ENCODE assay signal across 10 mouse cellular contexts in genomic region chr10:91436091-91436569, GRCm38 (mm10).
DNase-seq lines count a peak whose midpoint lies in the region; ATAC-seq and TF ChIP-seq lines count a peak whose summit lies in the region.
"Had no signal": no experiment of that assay in that cellular context is flagged by ENCODE, and none has a peak within 500 bp of the region (broad histone marks: within the 10 kb centered on the region; RNA-seq: fewer than 3 reads in every experiment).

No protein-coding gene starts in this region.

- H3K27me3 ChIP-seq in hindbrain, embryonic 13.5 days = no peaks in the 10 kb centered on the region
- H3K27me3 ChIP-seq in hindbrain, embryonic 12.5 days = no peaks in the 10 kb centered on the region
- H3K27me3 ChIP-seq in midbrain, postnatal 0 days (ENCODE audit: insufficient read depth, low read length) = no peaks in the 10 kb centered on the region
- H3K27me3 ChIP-seq in midbrain, embryonic 10.5 days (ENCODE audit: low read depth, poor library complexity, severe bottlenecking) = no peaks in the 10 kb centered on the region
- no peaks in the 10 kb centered on the region for H3K27me3 ChIP-seq in limb, embryonic 11.5 days (ENCODE audit: control insufficient read depth, insufficient read depth, low read length)

- ATAC-seq in hindbrain, embryonic 13.5 days (ENCODE audit: low FRiP score) = no peak
- no peak; the same call in 1 of the 2 replicates for ATAC-seq in hindbrain, embryonic 12.5 days (ENCODE audit: low FRiP score)
- ATAC-seq in midbrain, postnatal 0 days (ENCODE audit: low FRiP score) = no peak
- peak; percentile 83 for ATAC-seq in limb, embryonic 11.5 days (ENCODE audit: insufficient number of reproducible peaks, low FRiP score, low TSS enrichment, low read depth)

- no peak overlapping the region for H3K9ac ChIP-seq in hindbrain, embryonic 13.5 days
- no peak overlapping the region for H3K9ac ChIP-seq in hindbrain, embryonic 12.5 days
- H3K9ac ChIP-seq in midbrain, postnatal 0 days (replicated peaks; ENCODE audit: low read length, poor library complexity, severe bottlenecking) = no peak overlapping the region
- no peak overlapping the region for H3K9ac ChIP-seq in limb, embryonic 11.5 days (ENCODE audit: low read length)

- peak overlapping the region; percentile 32 for H3K27ac ChIP-seq in hindbrain, embryonic 13.5 days
- no peak overlapping the region for H3K27ac ChIP-seq in hindbrain, embryonic 12.5 days
- H3K27ac ChIP-seq in midbrain, postnatal 0 days (ENCODE audit: low read depth, low read length) = no peak overlapping the region
- H3K27ac ChIP-seq in midbrain, embryonic 10.5 days (replicated peaks) = no peak overlapping the region
- H3K27ac ChIP-seq in limb, embryonic 11.5 days (replicated peaks; ENCODE audit: low read depth, low read length) = no peak overlapping the region

- WGBS in hindbrain, embryonic 13.5 days = 35% methylated on average over 9 of the region's 9 CpGs
- WGBS in hindbrain, embryonic 12.5 days = 48% methylated on average over 9 of the region's 9 CpGs
- WGBS in midbrain, postnatal 0 days = 35% methylated on average over 9 of the region's 9 CpGs
- 66% methylated on average over 9 of the region's 9 CpGs for WGBS in midbrain, embryonic 10.5 days
- WGBS in limb, embryonic 11.5 days = 9% methylated on average over 9 of the region's 9 CpGs

- peaks cover 25% of the 10 kb centered on the region for H3K4me1 ChIP-seq in hindbrain, embryonic 13.5 days (replicated peaks)
- 0 out of 2 replicates have a peak, but pooled peaks cover 13% of the 10 kb centered on the region for H3K4me1 ChIP-seq in hindbrain, embryonic 12.5 days
- peaks cover 8% of the 10 kb centered on the region; the same call in 1 of the 2 replicates for H3K4me1 ChIP-seq in midbrain, postnatal 0 days (ENCODE audit: insufficient read depth, low read length)
- peaks cover 23% of the 10 kb centered on the region for H3K4me1 ChIP-seq in midbrain, embryonic 10.5 days
- H3K4me1 ChIP-seq in limb, embryonic 11.5 days (ENCODE audit: control insufficient read depth, insufficient read depth, low read length) = peaks cover 5% of the 10 kb centered on the region; the same call in 1 of the 2 replicates

- no peaks in the 10 kb centered on the region for H3K36me3 ChIP-seq in hindbrain, embryonic 13.5 days
- no peaks in the 10 kb centered on the region for H3K36me3 ChIP-seq in hindbrain, embryonic 12.5 days
- no peaks in the 10 kb centered on the region for H3K36me3 ChIP-seq in midbrain, postnatal 0 days (ENCODE audit: insufficient read depth, low read length)
- no peaks in the 10 kb centered on the region for H3K36me3 ChIP-seq in midbrain, embryonic 10.5 days
- no peaks in the 10 kb centered on the region for H3K36me3 ChIP-seq in limb, embryonic 11.5 days (ENCODE audit: control insufficient read depth, insufficient read depth, low read length)

- no peak for TF ChIP-seq CTCF in midbrain, postnatal 0 days (IDR thresholded peaks at IDR 0.05)

- peak; percentile 32 for DNase-seq in midbrain, postnatal 0 days (ENCODE audit: low spot score)
- no peak for DNase-seq in midbrain, embryonic 10.5 days (ENCODE audit: low spot score)
- DNase-seq in limb, embryonic 11.5 days (ENCODE audit: low spot score) = peak; percentile 51
- no peak for DNase-seq in testis, postnatal 14 days (ENCODE audit: low spot score)
- no peak for DNase-seq in left cerebral cortex, adult 9 months (ENCODE audit: low spot score in 2 of 2)
- DNase-seq: cerebellum, adult 9-11 months; lung, postnatal 10 days; right cerebral cortex, postnatal 25 days had no signal

- no peak overlapping the region for H3K4me3 ChIP-seq in hindbrain, embryonic 13.5 days
- no peak overlapping the region for H3K4me3 ChIP-seq in hindbrain, embryonic 12.5 days
- H3K4me3 ChIP-seq in midbrain, postnatal 0 days (ENCODE audit: low read depth, low read length) = no peak overlapping the region
- H3K4me3 ChIP-seq in midbrain, embryonic 10.5 days = no peak overlapping the region
- H3K4me3 ChIP-seq in limb, embryonic 11.5 days (ENCODE audit: low read depth, low read length) = no peak overlapping the region

- H3K9me3 ChIP-seq in hindbrain, embryonic 13.5 days = no peaks in the 10 kb centered on the region
- no peaks in the 10 kb centered on the region for H3K9me3 ChIP-seq in hindbrain, embryonic 12.5 days (replicated peaks)
- no peaks in the 10 kb centered on the region for H3K9me3 ChIP-seq in midbrain, postnatal 0 days (ENCODE audit: low read length)
- H3K9me3 ChIP-seq in midbrain, embryonic 10.5 days (replicated peaks) = no peaks in the 10 kb centered on the region
- H3K9me3 ChIP-seq in limb, embryonic 11.5 days (ENCODE audit: control insufficient read depth, low read length) = no peaks in the 10 kb centered on the region

- no peak overlapping the region for H3K4me2 ChIP-seq in hindbrain, embryonic 13.5 days
- no peak overlapping the region for H3K4me2 ChIP-seq in hindbrain, embryonic 12.5 days (replicated peaks)
- H3K4me2 ChIP-seq in midbrain, postnatal 0 days (ENCODE audit: low read depth, low read length, poor library complexity, severe bottlenecking) = no peak overlapping the region
- H3K4me2 ChIP-seq in limb, embryonic 11.5 days (ENCODE audit: low read depth, severe bottlenecking) = no peak overlapping the region

Comparison
In these comparisons a context has a peak if more than half of its experiments do, and no peak if none do; other contexts are left out.
1. DNase-seq: peak in midbrain, postnatal 0 days (single experiment) and limb, embryonic 11.5 days (single experiment); none in midbrain, embryonic 10.5 days (single experiment), testis, postnatal 14 days (single experiment) and left cerebral cortex, adult 9 months (0 of 2).